Mouse (Mus musculus) brain, embryonic 14.5 days (tissue): ENCODE measurements around the gene Rasgrp3. TPM values are rescaled to one million over a fixed set of nuclear protein-coding genes. Genes with fewer than 3 reads are reported as not detected.

Source experiments
- DNase-seq: peaks from one replicate; pipeline ENCODE4 v3.0.0-alpha.2; 2011; ENCODE audit warnings: low read depth
- CTCF ChIP-seq: fragments of 200-500 bp; IDR thresholded peaks from 2 replicates; pipeline ENCODE4 v1.5.1; 2012; ENCODE audit warnings: inconsistent platforms, mild to moderate bottlenecking, moderate library complexity, borderline replicate concordance; ENCODE audit not compliant: insufficient read depth, insufficient read length; ENCODE audit errors: extremely low read depth
- POLR2A ChIP-seq: fragments of 200-500 bp; IDR thresholded peaks from 2 replicates; pipeline ENCODE4 v1.6.1; 2012; ENCODE audit warnings: mild to moderate bottlenecking, inconsistent platforms, borderline replicate concordance; ENCODE audit not compliant: poor library complexity, insufficient read depth, insufficient read length, severe bottlenecking; ENCODE audit errors: extremely low read depth
- polyA plus RNA-seq: library from polyadenylated mRNA; depleted of rRNA; stranded (reverse); fragments of >200 nt; gene quantifications from 2 replicates; pipeline ENCODE4 v1.2.3, GENCODE M21; 2012

Rasgrp3 gene
- polyA plus RNA-seq, 1 experiment, result 6.6 TPM

- no peak for DNase-seq
- TF ChIP-seq POLR2A, result no peak
- TF ChIP-seq CTCF, result no peak
Observed at GRCm38 (mm10) chr17:75506708-75507641, 71.3 kb downstream of the Rasgrp3 start.

DNA sequence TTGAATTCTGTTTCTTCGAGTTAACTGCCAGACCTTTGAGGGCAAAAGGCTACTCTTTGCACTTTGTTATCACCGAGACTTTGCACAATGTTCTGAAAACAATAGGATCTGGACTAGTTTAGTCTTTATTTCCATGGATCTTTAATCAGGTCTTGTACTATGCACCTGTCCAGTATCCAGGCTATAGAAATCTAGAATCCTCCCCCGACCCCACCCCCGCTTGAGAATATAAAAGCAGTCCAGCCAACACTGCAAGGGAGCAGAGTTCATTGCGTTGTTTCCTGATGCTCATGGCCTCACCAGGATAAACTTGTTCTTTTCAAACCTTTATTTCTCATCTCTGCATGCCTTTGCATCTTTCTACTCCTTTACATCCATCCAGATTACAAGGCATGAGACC is 73.6 kb downstream of the Rasgrp3 start:
- DNase-seq, result no peak
- no peak for TF ChIP-seq POLR2A
- TF ChIP-seq CTCF, result no peak

DNA sequence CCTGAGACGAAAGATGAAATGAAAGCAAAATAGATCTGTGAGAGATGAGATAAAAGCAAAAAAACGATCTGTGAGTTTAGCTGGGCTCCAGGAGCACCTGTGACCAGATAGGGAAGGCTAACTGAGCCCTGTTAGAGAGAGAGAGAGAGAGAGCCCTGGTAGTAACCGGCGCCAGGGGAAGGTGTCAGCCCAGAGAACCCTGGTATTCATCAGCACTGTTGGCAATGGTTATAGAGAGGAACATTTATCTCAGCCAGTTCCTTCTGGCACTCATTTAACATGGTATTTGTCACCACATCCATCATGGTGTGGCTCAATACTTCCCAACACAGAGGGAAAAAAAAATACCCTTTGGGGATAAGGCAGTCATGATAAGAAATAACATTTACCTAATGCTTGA is 80.9 kb downstream of the Rasgrp3 start:
- TF ChIP-seq CTCF (no peak), POLR2A (no peak)
- DNase-seq, result no peak

GRCm38 (mm10) chr17:75518181-75518901 is 82.6 kb downstream of the Rasgrp3 start:
- TF ChIP-seq CTCF, result no peak
- DNase-seq, result no peak

GRCm38 (mm10) chr17:75519239-75519900 is 83.7 kb downstream of the Rasgrp3 start:
- TF ChIP-seq POLR2A, result no peak
- TF ChIP-seq CTCF, result no peak
- DNase-seq, result no peak

DNA sequence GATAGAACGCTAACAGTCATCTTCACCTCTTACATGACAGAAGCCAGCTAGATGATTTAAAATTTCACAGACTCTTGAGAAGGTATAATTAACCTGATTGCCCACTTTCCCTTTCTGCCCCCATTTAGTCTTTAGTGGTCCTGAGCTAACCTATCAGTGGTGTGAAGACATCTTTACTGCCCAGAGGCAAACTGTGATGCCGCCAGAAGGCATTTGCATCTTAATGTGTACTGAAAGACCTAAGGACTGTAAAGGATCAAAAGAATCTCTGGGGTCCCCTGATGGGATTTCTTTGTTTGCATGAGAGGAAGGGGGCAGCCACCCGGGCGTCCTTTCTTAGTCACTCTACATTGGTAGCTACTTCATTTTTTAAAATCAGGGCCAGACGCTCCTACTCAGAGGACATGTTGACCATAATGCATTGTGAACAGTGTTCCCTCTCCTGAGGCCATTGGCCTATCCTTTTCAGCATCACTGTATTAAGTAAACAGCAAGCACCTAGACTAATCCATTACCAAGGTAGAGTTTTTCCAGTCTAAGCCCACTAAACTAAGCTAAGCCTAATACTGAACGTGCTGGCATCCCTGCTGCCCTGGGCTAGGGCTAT is 85.6 kb downstream of the Rasgrp3 start:
- DNase-seq, result peak; percentile 10
- TF ChIP-seq CTCF, result no peak
- no peak for TF ChIP-seq POLR2A

- no peak for TF ChIP-seq CTCF
- TF ChIP-seq POLR2A, result no peak
- DNase-seq, result peak; percentile 22
Observed at GRCm38 (mm10) chr17:75522347-75523065, 86.8 kb downstream of the Rasgrp3 start.

GRCm38 (mm10) chr17:75523812-75524211 is 88.1 kb downstream of the Rasgrp3 start:
- TF ChIP-seq CTCF (no peak), POLR2A (no peak)

DNA sequence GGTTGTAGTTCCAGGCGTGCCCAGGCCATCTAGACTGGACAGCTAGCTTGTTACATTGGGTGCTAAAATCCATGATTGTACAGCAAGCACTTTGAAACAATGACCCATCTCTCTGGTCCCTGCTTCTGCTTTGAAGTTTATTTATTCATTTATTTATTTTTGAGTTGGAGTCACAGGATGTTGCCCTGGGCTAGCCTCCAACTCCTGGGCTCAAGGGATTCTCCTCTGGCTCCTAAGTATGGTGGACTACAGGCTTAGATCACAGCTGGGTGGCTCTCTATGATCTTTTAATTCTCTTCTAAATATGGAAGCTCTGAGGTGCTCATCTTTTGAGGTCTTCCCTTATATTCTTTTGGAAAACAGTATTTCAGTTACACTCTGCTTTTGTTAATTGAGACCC is 90.7 kb downstream of the Rasgrp3 start:
- TF ChIP-seq POLR2A (no peak), CTCF (no peak)
- no peak for DNase-seq

More at GRCm38 (mm10) chr17:75523812-75524211, 88.1 kb downstream of the Rasgrp3 start:
- no peak for DNase-seq

DNA sequence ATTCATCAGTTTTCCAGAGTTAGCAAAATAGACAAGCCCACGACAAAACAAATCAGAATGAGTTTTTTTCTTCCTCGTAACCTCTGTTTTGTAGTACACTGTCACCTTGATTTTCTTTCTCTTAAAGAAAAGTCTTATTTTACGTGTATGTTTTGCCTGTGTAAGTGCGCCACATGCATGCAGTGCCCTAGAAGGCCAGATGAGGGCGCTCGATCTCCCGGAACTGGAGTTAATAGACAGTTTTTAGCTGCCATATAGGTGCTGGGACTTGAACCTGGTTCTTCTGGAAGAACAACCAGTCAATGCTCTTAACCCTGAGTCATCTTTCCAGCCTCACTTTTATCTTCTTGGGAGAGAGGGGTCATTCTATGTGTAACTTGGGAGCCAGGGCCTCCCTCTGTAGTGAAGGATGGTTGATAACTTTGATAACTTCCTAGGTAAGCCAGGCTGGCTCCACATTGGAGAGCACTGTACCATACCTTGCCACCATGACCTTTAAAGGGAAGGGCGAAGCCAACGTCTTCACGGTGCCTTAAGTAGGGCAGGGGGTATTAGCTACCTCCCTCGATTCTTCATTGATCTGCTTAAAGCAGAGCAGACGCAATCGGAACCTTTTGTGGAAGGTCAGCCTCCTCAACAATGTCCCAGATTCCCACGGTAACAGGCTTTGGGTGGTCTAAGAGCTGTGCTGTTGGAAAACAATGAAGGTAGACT is 93.7 kb downstream of the Rasgrp3 start:
- no peak for DNase-seq
- TF ChIP-seq POLR2A (no peak), CTCF (peak; percentile 16; the same call in 1 of the 2 replicates)

DNA sequence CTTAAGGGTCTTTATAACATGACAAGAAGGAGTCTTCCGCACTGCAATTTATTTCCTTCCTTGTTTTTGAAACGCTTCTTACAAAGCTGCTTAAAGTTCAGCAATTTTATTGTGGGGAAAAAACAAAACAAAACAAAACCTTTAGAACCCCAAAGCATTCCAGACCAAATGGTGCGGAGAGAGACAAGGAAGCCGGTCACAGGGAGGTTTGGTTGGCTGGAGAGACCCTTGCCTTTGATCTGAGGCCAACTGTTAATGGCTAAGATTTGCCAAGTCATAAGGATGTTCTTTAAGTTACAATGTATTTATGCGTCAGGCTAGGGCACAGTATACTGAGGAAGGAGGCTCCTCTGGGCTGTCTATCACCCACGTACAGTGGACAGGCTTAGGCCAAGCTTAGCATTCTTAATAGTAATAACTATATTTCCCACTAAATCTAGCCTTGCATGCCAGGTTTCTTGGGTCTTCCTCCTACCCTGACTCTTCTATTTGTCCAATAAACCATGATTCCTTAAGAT is 96.8 kb downstream of the Rasgrp3 start:
- TF ChIP-seq POLR2A, result no peak
- TF ChIP-seq CTCF, result no peak
- no peak for DNase-seq
